Mouse (Mus musculus): ENCODE results near the gene Ckap2. TPM values are rescaled to one million over a fixed set of nuclear protein-coding genes. Genes with fewer than 3 reads are reported as not detected.
"Not testable (repeated sequence)": the region's sequence is repeated elsewhere in the genome, so short reads cannot be mapped to it uniquely, and the experiment has no call there.

Gene Ckap2
- polyA plus RNA-seq, 1 experiment: 7.6 TPM

- Histone ChIP-seq H3K36me3 (ENCODE audit: control insufficient read depth, insufficient read depth) (no peaks in the 10 kb centered on the region), H3K27me3 (ENCODE audit: control insufficient read depth, insufficient read depth, insufficient read length) (no peaks in the 10 kb centered on the region), H3K4me3 (no peak overlapping the region), H3K79me2 (ENCODE audit: control insufficient read depth, insufficient read depth) (no peaks in the 10 kb centered on the region), H3K4me2 (ENCODE audit: low read depth) (no peak overlapping the region), H3ac (ENCODE audit: control insufficient read depth, insufficient read length) (no peak overlapping the region)
- TF ChIP-seq E2F4 (IDR thresholded peaks at IDR 0.05; ENCODE audit: insufficient read depth) (no peak), POLR2AphosphoS2 (IDR thresholded peaks at IDR 0.05; ENCODE audit: insufficient read length, low read depth) (no peak), MYOD1 (IDR thresholded peaks at IDR 0.05; ENCODE audit: control insufficient read depth in 1 of 3, insufficient read length in 2 of 3, low read depth in 2 of 3) (no peak), USF1 (IDR thresholded peaks at IDR 0.05; ENCODE audit: low read depth) (no peak), MAX (IDR thresholded peaks at IDR 0.05; ENCODE audit: low read depth) (no peak), TCF3 (IDR thresholded peaks at IDR 0.05; ENCODE audit: insufficient read length, low read depth) (no peak), SRF (IDR thresholded peaks at IDR 0.05; ENCODE audit: control insufficient read depth, insufficient read length, low read depth) (no peak), POLR2A (IDR thresholded peaks at IDR 0.05; ENCODE audit: insufficient read length, low read depth) (no peak), TCF12 (IDR thresholded peaks at IDR 0.05; ENCODE audit: insufficient read depth, poor library complexity, severe bottlenecking) (no peak), CEBPB (IDR thresholded peaks at IDR 0.05; ENCODE audit: insufficient read depth, poor library complexity, severe bottlenecking) (no peak), MYOG (IDR thresholded peaks at IDR 0.05; ENCODE audit: control insufficient read depth in 1 of 3, insufficient read depth in 1 of 3, insufficient read length in 2 of 3, low read depth in 2 of 3) (no peak), REST (IDR thresholded peaks at IDR 0.05; ENCODE audit: insufficient read depth, insufficient read length) (no peak)
Observed at GRCm38 (mm10) chr8:22143764-22144491, 41.7 kb downstream of the Ckap2 start.

- Histone ChIP-seq H3ac (ENCODE audit: control insufficient read depth, insufficient read length) (no peak overlapping the region), H3K4me3 (no peak overlapping the region), H3K79me2 (ENCODE audit: control insufficient read depth, insufficient read depth) (no peaks in the 10 kb centered on the region), H3K4me2 (ENCODE audit: low read depth) (no peak overlapping the region), H3K36me3 (ENCODE audit: control insufficient read depth, insufficient read depth) (no peaks in the 10 kb centered on the region), H3K27me3 (ENCODE audit: control insufficient read depth, insufficient read depth, insufficient read length) (no peaks in the 10 kb centered on the region)
- TF ChIP-seq MYOD1 (IDR thresholded peaks at IDR 0.05; ENCODE audit: control insufficient read depth in 1 of 3, insufficient read length in 2 of 3, low read depth in 2 of 3): no peak
- no peak for TF ChIP-seq E2F4 (IDR thresholded peaks at IDR 0.05; ENCODE audit: insufficient read depth)
- TF ChIP-seq TCF3 (IDR thresholded peaks at IDR 0.05; ENCODE audit: insufficient read length, low read depth): no peak
- no peak for TF ChIP-seq TCF12 (IDR thresholded peaks at IDR 0.05; ENCODE audit: insufficient read depth, poor library complexity, severe bottlenecking)
- no peak for TF ChIP-seq MAX (IDR thresholded peaks at IDR 0.05; ENCODE audit: low read depth)
- no peak for TF ChIP-seq CEBPB (IDR thresholded peaks at IDR 0.05; ENCODE audit: insufficient read depth, poor library complexity, severe bottlenecking)
- TF ChIP-seq POLR2A (IDR thresholded peaks at IDR 0.05; ENCODE audit: insufficient read length, low read depth): no peak
- no peak for TF ChIP-seq USF1 (IDR thresholded peaks at IDR 0.05; ENCODE audit: low read depth)
Observed at GRCm38 (mm10) chr8:22142592-22142991, 43.0 kb downstream of the Ckap2 start.

- TF ChIP-seq TCF12 (IDR thresholded peaks at IDR 0.05; ENCODE audit: insufficient read depth, poor library complexity, severe bottlenecking): no peak
- TF ChIP-seq MYOG (IDR thresholded peaks at IDR 0.05; ENCODE audit: control insufficient read depth in 1 of 3, insufficient read depth in 1 of 3, insufficient read length in 2 of 3, low read depth in 2 of 3): no peak
- Histone ChIP-seq H3K36me3 (ENCODE audit: control insufficient read depth, insufficient read depth) (no peaks in the 10 kb centered on the region), H3K4me3 (no peak overlapping the region), H3K79me2 (ENCODE audit: control insufficient read depth, insufficient read depth) (no peaks in the 10 kb centered on the region), H3K4me2 (ENCODE audit: low read depth) (no peak overlapping the region), H3ac (ENCODE audit: control insufficient read depth, insufficient read length) (no peak overlapping the region), H3K27me3 (ENCODE audit: control insufficient read depth, insufficient read depth, insufficient read length) (no peaks in the 10 kb centered on the region)
Observed at GRCm38 (mm10) chr8:22141836-22142385, 43.7 kb downstream of the Ckap2 start.

- H3K4me2 ChIP-seq (ENCODE audit: low read depth); H3ac ChIP-seq (ENCODE audit: control insufficient read depth, insufficient read length); H3K36me3 ChIP-seq (ENCODE audit: control insufficient read depth, insufficient read depth); H3K79me2 ChIP-seq (ENCODE audit: control insufficient read depth, insufficient read depth); H3K27me3 ChIP-seq (ENCODE audit: control insufficient read depth, insufficient read depth, insufficient read length); H3K4me3 ChIP-seq: not testable (repeated sequence)
Observed at GRCm38 (mm10) chr8:22136462-22136861, 49.2 kb downstream of the Ckap2 start.

- Histone ChIP-seq H3K36me3 (ENCODE audit: control insufficient read depth, insufficient read depth) (no peaks in the 10 kb centered on the region), H3K4me2 (ENCODE audit: low read depth) (no peak overlapping the region), H3K4me3 (no peak overlapping the region), H3ac (ENCODE audit: control insufficient read depth, insufficient read length) (no peak overlapping the region), H3K79me2 (ENCODE audit: control insufficient read depth, insufficient read depth) (no peaks in the 10 kb centered on the region), H3K27me3 (ENCODE audit: control insufficient read depth, insufficient read depth, insufficient read length) (no peaks in the 10 kb centered on the region)
- no peak for TF ChIP-seq MYOG (IDR thresholded peaks at IDR 0.05; ENCODE audit: control insufficient read depth in 1 of 3, insufficient read depth in 1 of 3, insufficient read length in 2 of 3, low read depth in 2 of 3)
- no peak for TF ChIP-seq TCF3 (IDR thresholded peaks at IDR 0.05; ENCODE audit: insufficient read length, low read depth)
- TF ChIP-seq POLR2A (IDR thresholded peaks at IDR 0.05; ENCODE audit: insufficient read length, low read depth): no peak
- TF ChIP-seq MYOD1 (IDR thresholded peaks at IDR 0.05; ENCODE audit: control insufficient read depth in 1 of 3, insufficient read length in 2 of 3, low read depth in 2 of 3): no peak
- no peak for TF ChIP-seq REST (IDR thresholded peaks at IDR 0.05; ENCODE audit: insufficient read depth, insufficient read length)
- TF ChIP-seq CEBPB (IDR thresholded peaks at IDR 0.05; ENCODE audit: insufficient read depth, poor library complexity, severe bottlenecking): no peak
- no peak for TF ChIP-seq E2F4 (IDR thresholded peaks at IDR 0.05; ENCODE audit: insufficient read depth)
- TF ChIP-seq USF1 (IDR thresholded peaks at IDR 0.05; ENCODE audit: low read depth): no peak
- TF ChIP-seq POLR2AphosphoS2 (IDR thresholded peaks at IDR 0.05; ENCODE audit: insufficient read length, low read depth): no peak
- no peak for TF ChIP-seq MAX (IDR thresholded peaks at IDR 0.05; ENCODE audit: low read depth)
- no peak for TF ChIP-seq TCF12 (IDR thresholded peaks at IDR 0.05; ENCODE audit: insufficient read depth, poor library complexity, severe bottlenecking)
- no peak for TF ChIP-seq SRF (IDR thresholded peaks at IDR 0.05; ENCODE audit: control insufficient read depth, insufficient read length, low read depth)
Observed at GRCm38 (mm10) chr8:22134750-22135135, 50.9 kb downstream of the Ckap2 start.
